ENCODE assay signal across 11 mouse cellular contexts in the genomic region with DNA sequence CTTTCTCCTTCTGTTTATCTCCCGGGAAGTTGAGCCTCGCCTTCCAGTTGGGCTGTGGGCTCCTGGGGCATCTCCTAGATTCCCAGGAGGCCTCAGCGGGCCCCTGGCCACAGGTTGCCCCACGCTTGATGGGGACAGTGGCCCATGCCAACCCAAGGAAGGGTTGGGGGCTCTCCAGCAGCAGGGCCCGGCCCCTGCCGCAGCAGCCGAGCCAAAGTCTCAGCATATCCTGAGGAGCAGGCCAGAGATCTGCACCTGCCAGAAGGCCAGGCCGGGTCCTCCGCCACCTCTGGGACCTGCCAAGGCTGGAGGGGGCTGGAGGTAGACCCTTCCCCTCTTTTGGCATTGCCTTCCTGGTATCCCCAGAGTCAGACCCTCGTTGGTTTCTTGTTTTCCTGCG. TPM values are rescaled to one million over a fixed set of nuclear protein-coding genes. Genes with fewer than 3 reads are reported as not detected.
DNase-seq lines count a peak whose midpoint lies in the region; ATAC-seq lines count a peak whose summit lies in the region.
"Had no signal": no experiment of that assay in that cellular context is flagged by ENCODE, and none has a peak within 500 bp of the region (broad histone marks: within the 10 kb centered on the region; RNA-seq: fewer than 3 reads in every experiment).

No protein-coding gene starts in this region.

- ATAC-seq in heart, embryonic 14.5 days (ENCODE audit: insufficient number of reproducible peaks, insufficient read depth, low FRiP score, low read depth) = no peak
- no peak for ATAC-seq in embryonic facial prominence, embryonic 11.5 days (replicated peaks; ENCODE audit: insufficient number of reproducible peaks, low FRiP score, low TSS enrichment, low read depth)
- no peak; the same call in 1 of the 2 replicates for ATAC-seq in hindbrain, embryonic 14.5 days (ENCODE audit: low FRiP score)
- ATAC-seq in midbrain, embryonic 16.5 days = peak; percentile 26
- ATAC-seq: liver, embryonic 12.5 days had no signal

- 0 out of 2 replicates have a peak, but pooled peaks cover 3% of the 10 kb centered on the region for H3K9me3 ChIP-seq in heart, embryonic 14.5 days (ENCODE audit: control insufficient read depth, low read length)
- H3K9me3 ChIP-seq in embryonic facial prominence, embryonic 11.5 days (replicated peaks; ENCODE audit: control insufficient read depth, low read length) = no peaks in the 10 kb centered on the region
- H3K9me3 ChIP-seq in hindbrain, embryonic 14.5 days (ENCODE audit: control insufficient read depth, low read length) = no peaks in the 10 kb centered on the region
- peaks cover 4% of the 10 kb centered on the region; the same call in 1 of the 2 replicates for H3K9me3 ChIP-seq in midbrain, embryonic 16.5 days (replicated peaks; ENCODE audit: control insufficient read depth, low read length, poor library complexity, severe bottlenecking)
- H3K9me3 ChIP-seq: liver, embryonic 12.5 days had no signal

- no peak overlapping the region for H3K27ac ChIP-seq in heart, embryonic 14.5 days (replicated peaks in 1 of 2; ENCODE audit: control insufficient read depth in 1 of 2, insufficient read depth in 1 of 2, low read depth in 2 of 2, low read length in 2 of 2)
- H3K27ac ChIP-seq in embryonic facial prominence, embryonic 11.5 days (replicated peaks; ENCODE audit: low read depth, low read length) = no peak overlapping the region
- peak overlapping the region; percentile 44; the same call in 1 of the 2 replicates for H3K27ac ChIP-seq in hindbrain, embryonic 14.5 days
- H3K27ac ChIP-seq in midbrain, embryonic 16.5 days (ENCODE audit: low read length) = peak overlapping the region; percentile 74; the same call in 1 of the 2 replicates
- H3K27ac ChIP-seq: liver, embryonic 12.5 days had no signal

- DNase-seq in heart, postnatal 4 days = no peak
- no peak for DNase-seq in embryonic facial prominence, embryonic 11.5 days (ENCODE audit: low spot score)
- DNase-seq in hindbrain, embryonic 14.5 days (ENCODE audit: low spot score) = no peak
- no peak for DNase-seq in embryo, embryonic 9.5 days (ENCODE audit: extremely low spot score)
- no peak for DNase-seq in natural killer cell, adult 2 months (ENCODE audit: low spot score in 2 of 2)
- no peak for DNase-seq in ovary, postnatal 10 days (ENCODE audit: low spot score)
- DNase-seq: kidney, adult 11 months had no signal

- H3K9ac ChIP-seq in heart, embryonic 14.5 days (ENCODE audit: low read length) = no peak overlapping the region
- H3K9ac ChIP-seq in embryonic facial prominence, embryonic 11.5 days (replicated peaks; ENCODE audit: low read length) = 0 out of 2 replicates have a peak overlapping the region, but pooled peaks have one; percentile 13
- H3K9ac ChIP-seq in hindbrain, embryonic 14.5 days = peak overlapping the region; percentile 88
- peak overlapping the region; percentile 87 for H3K9ac ChIP-seq in midbrain, embryonic 16.5 days (ENCODE audit: low read depth, low read length)
- H3K9ac ChIP-seq: liver, embryonic 12.5 days had no signal

- peaks cover 64% of the 10 kb centered on the region for H3K27me3 ChIP-seq in heart, embryonic 14.5 days (ENCODE audit: control insufficient read depth, insufficient read depth, low read length)
- peaks cover 55% of the 10 kb centered on the region for H3K27me3 ChIP-seq in embryonic facial prominence, embryonic 11.5 days (ENCODE audit: control insufficient read depth, insufficient read depth, low read length)
- H3K27me3 ChIP-seq in hindbrain, embryonic 14.5 days (ENCODE audit: control insufficient read depth, insufficient read depth, low read length) = peaks cover 10% of the 10 kb centered on the region; the same call in 1 of the 2 replicates
- H3K27me3 ChIP-seq in midbrain, embryonic 16.5 days (ENCODE audit: control insufficient read depth, insufficient read depth, low read depth, low read length) = 0 out of 2 replicates have a peak, but pooled peaks cover 3% of the 10 kb centered on the region

- 8% methylated on average over 9 of the region's 11 CpGs for WGBS in heart, embryonic 14.5 days
- 2% methylated on average over 9 of the region's 11 CpGs for WGBS in embryonic facial prominence, embryonic 11.5 days
- WGBS in hindbrain, embryonic 14.5 days = 1% methylated on average over 11 of the region's 11 CpGs
- WGBS in midbrain, embryonic 16.5 days = 0% methylated on average over 9 of the region's 11 CpGs

- no peaks in the 10 kb centered on the region for H3K36me3 ChIP-seq in heart, embryonic 14.5 days (ENCODE audit: control insufficient read depth, insufficient read depth, low read length)
- H3K36me3 ChIP-seq in embryonic facial prominence, embryonic 11.5 days (replicated peaks; ENCODE audit: control insufficient read depth, insufficient read depth, low read depth, low read length) = no peaks in the 10 kb centered on the region
- H3K36me3 ChIP-seq in hindbrain, embryonic 14.5 days (replicated peaks; ENCODE audit: control insufficient read depth, insufficient read depth) = no peaks in the 10 kb centered on the region
- H3K36me3 ChIP-seq in midbrain, embryonic 16.5 days (ENCODE audit: control insufficient read depth, insufficient read depth, low read length) = no peaks in the 10 kb centered on the region
- H3K36me3 ChIP-seq: liver, embryonic 12.5 days had no signal

- peak overlapping the region in 1 of 2 experiments; percentile 43; a peak in 2 of 4 replicates for H3K4me3 ChIP-seq in heart, embryonic 14.5 days (ENCODE audit: control insufficient read depth in 1 of 2, insufficient read depth in 1 of 2, low read depth in 1 of 2, low read length in 2 of 2)
- peak overlapping the region; percentile 52 for H3K4me3 ChIP-seq in embryonic facial prominence, embryonic 11.5 days (ENCODE audit: low read depth, low read length)
- H3K4me3 ChIP-seq in hindbrain, embryonic 14.5 days (replicated peaks; ENCODE audit: low read length) = peak overlapping the region; percentile 79
- H3K4me3 ChIP-seq in midbrain, embryonic 16.5 days (ENCODE audit: low read depth, low read length) = peak overlapping the region; percentile 79
- H3K4me3 ChIP-seq: myocyte had no signal

- H3K4me2 ChIP-seq in heart, embryonic 14.5 days (ENCODE audit: low read length) = peak overlapping the region; percentile 81
- H3K4me2 ChIP-seq in embryonic facial prominence, embryonic 11.5 days (ENCODE audit: low read depth, low read length) = peak overlapping the region; percentile 88
- peak overlapping the region; percentile 89 for H3K4me2 ChIP-seq in hindbrain, embryonic 14.5 days (replicated peaks)
- H3K4me2 ChIP-seq in midbrain, embryonic 16.5 days (ENCODE audit: low read length) = peak overlapping the region; percentile 94

- H3K4me1 ChIP-seq in heart, embryonic 14.5 days (ENCODE audit: control insufficient read depth in 2 of 2, insufficient read depth in 2 of 2, low read length in 2 of 2) = peaks cover 0 to 6% of the 10 kb centered on the region in 2 experiments; a peak in 1 of 4 replicates
- H3K4me1 ChIP-seq in embryonic facial prominence, embryonic 11.5 days (ENCODE audit: control insufficient read depth, insufficient read depth, low read length) = no peaks in the 10 kb centered on the region; the same call in 1 of the 2 replicates
- peaks cover 20% of the 10 kb centered on the region for H3K4me1 ChIP-seq in hindbrain, embryonic 14.5 days (replicated peaks; ENCODE audit: control insufficient read depth, insufficient read depth, low read length)
- peaks cover 19% of the 10 kb centered on the region for H3K4me1 ChIP-seq in midbrain, embryonic 16.5 days (ENCODE audit: control insufficient read depth, insufficient read depth, low read length)
- H3K4me1 ChIP-seq: liver, embryonic 12.5 days had no signal

RNA-seq across cellular contexts. Expression of a gene that starts 1.6 kb away (rescaled TPM):
- 0.15 and 0.18 TPM in 2 replicates for polyA plus RNA-seq in heart, embryonic 14.5 days (2014; fragmentation: Nextera tagmentation; extraction: Ambion mirVana)
- under 1 TPM in 1 of 2 experiments, not detected in 1; 0.07 TPM for total RNA-seq in heart, postnatal 4 days (2021)
- 4.1 and 4.3 TPM in 2 replicates for polyA plus RNA-seq in embryonic facial prominence, embryonic 11.5 days (2014; fragmentation: Nextera tagmentation; extraction: Ambion mirVana)
- polyA plus RNA-seq in hindbrain, embryonic 14.5 days (2014; fragmentation: Nextera tagmentation; extraction: Ambion mirVana) = 90.1 and 93.1 TPM in 2 replicates
- polyA plus RNA-seq in midbrain, embryonic 16.5 days (2015; fragmentation: Nextera tagmentation; extraction: Ambion mirVana) = 105 and 106 TPM in 2 replicates
- polyA plus RNA-seq: myocyte had no signal

Comparison
In these comparisons a context has a peak if more than half of its experiments do, and no peak if none do; other contexts are left out.
1. H3K27ac ChIP-seq: peak in hindbrain, embryonic 14.5 days (single experiment) and midbrain, embryonic 16.5 days (single experiment); none in heart, embryonic 14.5 days (0 of 2) and embryonic facial prominence, embryonic 11.5 days (single experiment).
2. RNA of a gene that starts 1.6 kb away (polyA plus RNA-seq): 105 to 106 TPM in midbrain, embryonic 16.5 days and 90.1 to 93.1 TPM in hindbrain, embryonic 14.5 days; 4.1 to 4.3 TPM in embryonic facial prominence, embryonic 11.5 days and 0.15 to 0.18 TPM in heart, embryonic 14.5 days; every median in the first group is over 10 times any median in the second.
3. Peak in every context shown above with its lines, with median percentiles within 50 percentile points of each other: H3K4me2 ChIP-seq.